Mouse (Mus musculus) forebrain, embryonic 15.5 days (tissue): ENCODE data around the gene Neu3. TPM values are rescaled to one million over a fixed set of nuclear protein-coding genes. Genes with fewer than 3 reads are reported as not detected.

ENCODE experiments used
- ATAC-seq: fragments of 200-750 bp; cut with Nextera tagmentation; replicated peaks from 2 replicates; pipeline ENCODE4 v1.8.0; 2017; ENCODE audit warnings: mild to moderate bottlenecking, moderate TSS enrichment, moderate library complexity
- H3K27ac ChIP-seq: fragments of 300-500 bp; sonication (generic); replicated peaks from 2 replicates; pipeline ENCODE4 v1.5.1; 2015; ENCODE audit warnings: mild to moderate bottlenecking, inconsistent platforms
- H3K27me3 ChIP-seq: fragments of 300-500 bp; sonication (generic); 2 replicates; pipeline ENCODE4 v1.6.1; 2015; ENCODE audit warnings: inconsistent platforms
- H3K36me3 ChIP-seq: fragments of 300-500 bp; sonication (generic); 2 replicates; pipeline ENCODE4 v1.6.1; 2015; ENCODE audit warnings: mild to moderate bottlenecking, inconsistent platforms
- H3K4me1 ChIP-seq: fragments of 300-500 bp; sonication (generic); 2 replicates; pipeline ENCODE4 v1.6.1; 2015; ENCODE audit warnings: inconsistent platforms
- H3K4me2 ChIP-seq: fragments of 300-500 bp; sonication (generic); replicated peaks from 2 replicates; pipeline ENCODE4 v1.6.1; 2015; ENCODE audit warnings: mild to moderate bottlenecking, inconsistent platforms
- H3K4me3 ChIP-seq: fragments of 300-500 bp; sonication (generic); 2 replicates; pipeline ENCODE4 v1.5.1; 2015; ENCODE audit warnings: mild to moderate bottlenecking, inconsistent platforms
- H3K9ac ChIP-seq: fragments of 300-500 bp; sonication (generic); replicated peaks from 2 replicates; pipeline ENCODE4 v1.6.1; 2015; ENCODE audit warnings: mild to moderate bottlenecking, inconsistent platforms
- H3K9me3 ChIP-seq: fragments of 300-500 bp; sonication (generic); 2 replicates; pipeline ENCODE4 v1.6.1; 2016; ENCODE audit warnings: inconsistent platforms
- WGBS: fragments of 180-500 bp; shearing (Covaris S2); methylation state at CpG from one replicate; pipeline ENCODE4 v1.1.7; 2015; ENCODE audit warnings: mixed read lengths; 5-methylcytosine and 5-hydroxymethylcytosine counted together
- polyA plus RNA-seq: library from polyadenylated mRNA; unstranded; fragments of >200 nt; fragmentation: Nextera tagmentation; extraction: Ambion mirVana; gene quantifications from 2 replicates; pipeline ENCODE4 v1.2.1, GENCODE M21; 2015

The Neu3 gene
- 1.6 and 1.9 TPM in 2 replicates for polyA plus RNA-seq

DNA sequence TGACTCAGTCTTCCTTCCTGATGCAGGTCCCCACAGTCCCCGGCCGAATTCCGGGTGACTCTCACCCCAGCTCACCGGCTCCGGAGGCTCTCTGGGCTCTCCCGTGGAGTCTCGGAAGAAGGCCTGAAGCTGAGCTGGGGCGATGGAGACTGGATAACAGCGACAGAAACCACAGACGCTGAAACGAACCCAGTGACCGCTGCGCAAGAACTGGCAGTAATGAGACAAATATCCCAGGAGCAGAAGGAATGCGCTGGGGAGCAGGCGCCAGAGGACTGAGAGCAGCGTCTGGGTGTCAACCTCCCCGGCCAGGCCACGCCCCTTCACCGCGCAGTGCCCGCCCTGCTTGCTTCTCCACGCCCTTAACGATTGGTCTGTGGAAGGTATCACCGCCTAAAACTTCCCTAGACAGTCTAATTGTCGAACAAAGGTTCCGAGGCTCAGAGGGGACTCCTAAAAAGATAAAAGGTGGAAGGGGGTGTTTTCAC lies at the start of gene Neu3:
Gene Neu3, minus strand, starts transcription at position 335 of the 488 bp plus-strand sequence.
- peak within 1 kb of the TSS; percentile 53 for H3K4me2 ChIP-seq
- H3K9ac ChIP-seq: peak within 1 kb of the TSS; percentile 41
- H3K27ac ChIP-seq: peak within 1 kb of the TSS; percentile 52
- ATAC-seq: peak; percentile 95
- peaks cover 11% of the 10 kb centered on the region; the same call in 1 of the 2 replicates for H3K4me1 ChIP-seq
- peak within 1 kb of the TSS; percentile 42 for H3K4me3 ChIP-seq
- H3K36me3 ChIP-seq: no peaks in the 10 kb centered on the region
- no peaks in the 10 kb centered on the region for H3K9me3 ChIP-seq
- no peaks in the 10 kb centered on the region for H3K27me3 ChIP-seq
- under 1% methylated on average over 26 of the region's 26 CpGs for WGBS

DNA sequence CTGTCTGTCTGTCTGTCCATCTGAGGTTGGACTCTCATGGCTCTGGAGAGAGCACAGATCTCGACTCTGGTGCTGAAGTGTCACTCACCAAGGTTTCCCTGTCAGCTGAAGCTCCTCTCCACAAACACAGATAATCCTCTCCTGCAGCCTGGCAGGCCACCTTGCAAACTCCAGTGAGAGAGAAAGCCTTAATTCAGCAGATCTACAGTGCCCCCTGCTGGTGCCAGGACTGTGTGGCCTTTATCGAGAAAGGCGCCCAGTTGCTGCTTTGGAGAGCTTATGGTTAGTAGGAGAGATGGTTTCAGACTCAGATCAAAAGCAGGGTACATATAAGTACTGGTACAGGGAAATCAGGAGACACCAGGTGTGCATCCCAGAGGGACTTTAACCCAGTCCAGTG lies 48.1 kb upstream of the Neu3 start:
- no peaks in the 10 kb centered on the region for H3K9me3 ChIP-seq

GRCm38 (mm10) chr7:99875891-99876290 lies 47.7 kb upstream of the Neu3 start:
- no peak overlapping the region for H3K9ac ChIP-seq
- H3K27me3 ChIP-seq: no peaks in the 10 kb centered on the region
- no peaks in the 10 kb centered on the region for H3K36me3 ChIP-seq
- H3K9me3 ChIP-seq: no peaks in the 10 kb centered on the region
- ATAC-seq: no peak
- H3K27ac ChIP-seq: no peak overlapping the region; the same call in 1 of the 2 replicates
- H3K4me1 ChIP-seq: no peaks in the 10 kb centered on the region
- H3K4me3 ChIP-seq: no peak overlapping the region
- WGBS: 52% methylated on average over 5 of the region's 5 CpGs
- H3K4me2 ChIP-seq: no peak overlapping the region

More for the DNA sequence above, 48.1 kb upstream of the Neu3 start:
- ATAC-seq: peak; percentile 72
- no peak overlapping the region; the same call in 1 of the 2 replicates for H3K27ac ChIP-seq
- H3K36me3 ChIP-seq: no peaks in the 10 kb centered on the region
- H3K4me1 ChIP-seq: no peaks in the 10 kb centered on the region
- no peak overlapping the region for H3K4me2 ChIP-seq
- no peaks in the 10 kb centered on the region for H3K27me3 ChIP-seq
- H3K9ac ChIP-seq: no peak overlapping the region
- WGBS: 4% methylated on average over 3 of the region's 3 CpGs
- H3K4me3 ChIP-seq: no peak overlapping the region

DNA sequence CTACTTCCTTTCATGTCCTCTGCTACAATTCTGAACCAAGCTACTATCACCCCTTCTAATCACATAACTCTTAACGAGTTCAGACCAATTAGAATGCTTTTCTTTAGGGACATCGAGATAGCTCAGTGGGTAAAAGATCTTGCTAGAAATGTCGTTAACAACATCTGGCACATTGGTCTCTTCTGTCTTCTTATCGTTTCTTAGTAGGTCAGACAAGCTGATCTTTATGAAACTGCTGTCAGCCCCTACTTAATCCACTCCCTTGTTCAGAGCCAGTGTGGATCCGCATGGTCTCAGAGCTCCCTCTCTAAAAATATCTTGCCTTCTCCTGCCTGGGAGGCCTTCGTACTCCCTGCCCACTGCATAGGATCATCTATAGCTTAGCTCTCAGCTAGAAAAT lies 45.7 kb upstream of the Neu3 start:
- H3K4me2 ChIP-seq: no peak overlapping the region
- no peak overlapping the region for H3K9ac ChIP-seq
- no peak overlapping the region for H3K4me3 ChIP-seq
- no peak overlapping the region for H3K27ac ChIP-seq
- H3K27me3 ChIP-seq: no peaks in the 10 kb centered on the region
- H3K36me3 ChIP-seq: no peaks in the 10 kb centered on the region
- ATAC-seq: no peak
- 42% methylated on average over 6 of the region's 6 CpGs for WGBS
- no peaks in the 10 kb centered on the region for H3K4me1 ChIP-seq
- H3K9me3 ChIP-seq: no peaks in the 10 kb centered on the region

- H3K4me1 ChIP-seq: no peaks in the 10 kb centered on the region
- no peak overlapping the region for H3K9ac ChIP-seq
- no peak for ATAC-seq
- 73% methylated on average over 4 of the region's 4 CpGs for WGBS
- H3K36me3 ChIP-seq: no peaks in the 10 kb centered on the region
- H3K4me3 ChIP-seq: no peak overlapping the region
- H3K27ac ChIP-seq: no peak overlapping the region
- H3K4me2 ChIP-seq: no peak overlapping the region
- no peaks in the 10 kb centered on the region for H3K9me3 ChIP-seq
- no peaks in the 10 kb centered on the region for H3K27me3 ChIP-seq
Measured at GRCm38 (mm10) chr7:99869296-99869695, 41.1 kb upstream of the Neu3 start.

DNA sequence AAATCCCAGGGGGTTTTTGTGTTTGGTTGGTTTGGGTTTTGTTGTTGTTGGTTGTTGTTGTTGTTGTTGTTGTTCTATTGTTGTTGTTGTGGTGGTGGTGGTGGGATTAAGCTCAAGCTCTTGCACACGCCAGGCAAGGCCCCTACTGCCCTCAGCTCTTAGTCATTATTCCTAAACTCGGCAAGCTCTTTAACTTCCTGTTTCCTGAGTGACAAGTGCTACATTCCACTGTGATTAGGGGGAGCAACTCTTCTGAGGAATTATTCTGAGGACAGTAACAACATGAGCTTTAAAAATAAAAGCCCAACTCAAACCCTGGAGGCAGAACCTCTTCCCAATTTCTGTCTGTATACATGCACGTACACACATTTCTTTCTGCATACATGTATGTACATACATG lies 37.0 kb upstream of the Neu3 start:
- H3K36me3 ChIP-seq: no peaks in the 10 kb centered on the region
- 43% methylated on average over 3 of the region's 3 CpGs for WGBS

GRCm38 (mm10) chr7:99864241-99865028 lies 36.2 kb upstream of the Neu3 start:
- H3K36me3 ChIP-seq: no peaks in the 10 kb centered on the region
- no peak overlapping the region for H3K9ac ChIP-seq
- H3K4me1 ChIP-seq: no peaks in the 10 kb centered on the region
- H3K9me3 ChIP-seq: no peaks in the 10 kb centered on the region
- H3K27ac ChIP-seq: no peak overlapping the region
- no peak for ATAC-seq
- no peak overlapping the region for H3K4me3 ChIP-seq
- 26% methylated on average over 8 of the region's 11 CpGs for WGBS
- no peak overlapping the region for H3K4me2 ChIP-seq
- H3K27me3 ChIP-seq: no peaks in the 10 kb centered on the region

More for the DNA sequence above, 37.0 kb upstream of the Neu3 start:
- no peaks in the 10 kb centered on the region for H3K4me1 ChIP-seq
- no peaks in the 10 kb centered on the region for H3K9me3 ChIP-seq
- no peak overlapping the region for H3K9ac ChIP-seq
- H3K4me3 ChIP-seq: no peak overlapping the region
- no peak overlapping the region for H3K27ac ChIP-seq
- no peak overlapping the region for H3K4me2 ChIP-seq
- H3K27me3 ChIP-seq: no peaks in the 10 kb centered on the region
- ATAC-seq: no peak

- no peaks in the 10 kb centered on the region for H3K27me3 ChIP-seq
- H3K4me2 ChIP-seq: no peak within 1 kb of the TSS
- no peaks in the 10 kb centered on the region for H3K36me3 ChIP-seq
- ATAC-seq: no peak
- 65% methylated on average over 7 of the region's 7 CpGs for WGBS
- H3K4me1 ChIP-seq: no peaks in the 10 kb centered on the region
- no peak within 1 kb of the TSS for H3K9ac ChIP-seq
- no peaks in the 10 kb centered on the region for H3K9me3 ChIP-seq
- no peak within 1 kb of the TSS for H3K27ac ChIP-seq
- H3K4me3 ChIP-seq: no peak within 1 kb of the TSS
Measured at GRCm38 (mm10) chr7:99863362-99863761, 35.1 kb upstream of the Neu3 start, which contains the start of gene Spcs2. Gene Spcs2 (minus strand): TSS chr7:99863462.

GRCm38 (mm10) chr7:99858813-99859585 lies 30.8 kb upstream of the Neu3 start, which contains the start of gene Xrra1:
Gene Xrra1 (plus strand): TSS chr7:99859116.
- ATAC-seq: peak; percentile 99
- peak within 1 kb of the TSS; percentile 72 for H3K4me2 ChIP-seq

GRCm38 (mm10) chr7:99858175-99858812 lies 30.1 kb upstream of the Neu3 start:
- Histone ChIP-seq H3K36me3 (peaks cover 3% of the 10 kb centered on the region; the same call in 1 of the 2 replicates), H3K4me2 (peak overlapping the region; percentile 72), H3K27ac (peak overlapping the region; percentile 78), H3K4me3 (peak overlapping the region; percentile 62), H3K4me1 (peaks cover 20% of the 10 kb centered on the region), H3K27me3 (no peaks in the 10 kb centered on the region), H3K9ac (peak overlapping the region; percentile 75), H3K9me3 (no peaks in the 10 kb centered on the region)
- under 1% methylated on average over 19 of the region's 19 CpGs for WGBS
- peak; percentile 64 for ATAC-seq

More at GRCm38 (mm10) chr7:99858813-99859585, 30.8 kb upstream of the Neu3 start, which contains the start of gene Xrra1:
- peak within 1 kb of the TSS; percentile 62 for H3K4me3 ChIP-seq
- H3K9ac ChIP-seq: peak within 1 kb of the TSS; percentile 75
- H3K4me1 ChIP-seq: peaks cover 20% of the 10 kb centered on the region
- no peaks in the 10 kb centered on the region for H3K27me3 ChIP-seq
- WGBS: under 1% methylated on average over 42 of the region's 42 CpGs
- H3K36me3 ChIP-seq: no peaks in the 10 kb centered on the region; the same call in 1 of the 2 replicates
- peak within 1 kb of the TSS; percentile 78 for H3K27ac ChIP-seq
- H3K9me3 ChIP-seq: no peaks in the 10 kb centered on the region

- H3K9ac ChIP-seq: no peak overlapping the region
- WGBS: 94% methylated on average over 14 of the region's 14 CpGs
- H3K4me2 ChIP-seq: no peak overlapping the region
Measured at GRCm38 (mm10) chr7:99856266-99856861, 28.1 kb upstream of the Neu3 start.

More at GRCm38 (mm10) chr7:99856266-99856861, 28.1 kb upstream of the Neu3 start:
- H3K4me1 ChIP-seq: peaks cover 26% of the 10 kb centered on the region
- no peak overlapping the region for H3K27ac ChIP-seq
- no peak overlapping the region for H3K4me3 ChIP-seq
- no peak for ATAC-seq
- no peaks in the 10 kb centered on the region for H3K27me3 ChIP-seq
- H3K9me3 ChIP-seq: no peaks in the 10 kb centered on the region
- H3K36me3 ChIP-seq: peaks cover 3% of the 10 kb centered on the region; the same call in 1 of the 2 replicates
